Comparison of ENCODE assay signal across 8 mouse cellular contexts in the genomic region with DNA sequence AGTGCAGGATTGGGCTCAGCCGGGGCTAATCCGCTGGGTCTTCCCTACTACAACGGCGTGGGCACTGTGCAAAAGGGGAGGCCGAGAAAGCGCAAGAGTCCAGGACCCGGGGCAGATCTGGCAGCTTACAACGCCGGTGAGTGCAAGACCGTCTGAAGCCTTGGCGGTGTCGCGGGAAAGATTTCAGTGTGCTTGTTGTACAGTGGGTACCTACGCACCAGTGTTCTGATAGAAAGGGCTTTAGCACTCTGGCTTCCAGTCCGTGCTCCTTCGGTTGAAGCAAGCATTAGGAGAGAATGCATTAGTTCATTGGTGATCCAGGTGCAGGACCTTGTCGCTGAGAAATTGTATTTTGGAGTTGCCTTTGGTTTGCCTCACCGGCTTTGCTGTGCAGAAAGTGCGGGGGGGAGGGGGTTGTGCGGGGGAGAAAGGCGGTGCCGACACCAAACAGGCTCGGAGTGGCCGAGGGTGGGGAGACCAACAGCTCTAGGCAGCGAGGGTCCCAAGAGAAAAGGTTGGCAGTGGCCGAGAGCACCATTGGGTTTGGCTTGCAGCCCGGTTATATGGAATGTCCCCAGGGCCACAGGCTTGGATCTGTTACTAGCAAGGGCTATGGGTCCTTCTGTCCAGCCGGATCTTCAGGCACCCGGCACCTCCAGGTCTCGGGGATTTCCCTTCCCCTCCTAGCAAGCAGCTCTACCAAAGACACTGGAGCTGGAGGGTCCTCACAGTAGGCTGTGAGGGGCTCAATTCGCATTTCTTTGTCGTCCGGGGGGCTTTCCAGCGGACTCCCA. TPM values are rescaled to one million over a fixed set of nuclear protein-coding genes. Genes with fewer than 3 reads are reported as not detected.
DNase-seq lines count a peak whose midpoint lies in the region; ATAC-seq lines count a peak whose summit lies in the region.

No protein-coding gene starts in this region.

- peak; percentile 45 to 51 for DNase-seq in cerebellum, postnatal 10 days
- no peak for DNase-seq in cerebellum, adult 9-10 months
- peak; percentile 66 for DNase-seq in ZHBTc4 (ENCODE audit: low read depth, low spot score)
- DNase-seq in hindbrain, embryonic 11.5 days (ENCODE audit: low spot score): peak; percentile 75
- DNase-seq in kidney, postnatal 36 days: no peak
- DNase-seq in gastrocnemius, postnatal 14 days: no peak
- DNase-seq in kidney, adult 11 months: no peak

- ATAC-seq in hindbrain, embryonic 11.5 days (ENCODE audit: low FRiP score): no peak
- no peak for ATAC-seq in midbrain, embryonic 12.5 days (ENCODE audit: low FRiP score, low read depth)

- peak overlapping the region; percentile 13 for H3K4me2 ChIP-seq in hindbrain, embryonic 11.5 days (replicated peaks; ENCODE audit: low read depth, low read length)
- peak overlapping the region; percentile 68 for H3K4me2 ChIP-seq in midbrain, embryonic 12.5 days (replicated peaks)

- intact Hi-C loops in gastrocnemius, postnatal 14 days (cut with DNase I; ENCODE audit: low total_unique reads): no loop called here

- H3K36me3 ChIP-seq in hindbrain, embryonic 11.5 days (ENCODE audit: control insufficient read depth, insufficient read depth, low read length): no peaks in the 10 kb centered on the region
- no peaks in the 10 kb centered on the region for H3K36me3 ChIP-seq in midbrain, embryonic 12.5 days

- H3K27me3 ChIP-seq in hindbrain, embryonic 11.5 days (ENCODE audit: control insufficient read depth, insufficient read depth, low read length): peaks cover 93% of the 10 kb centered on the region
- H3K27me3 ChIP-seq in midbrain, embryonic 12.5 days: peaks cover 92% of the 10 kb centered on the region

- peak overlapping the region; percentile 16 for H3K4me3 ChIP-seq in hindbrain, embryonic 11.5 days (ENCODE audit: low read depth, low read length)
- H3K4me3 ChIP-seq in midbrain, embryonic 12.5 days: peak overlapping the region; percentile 52

- H3K9ac ChIP-seq in hindbrain, embryonic 11.5 days (ENCODE audit: low read depth, low read length): no peak overlapping the region
- H3K9ac ChIP-seq in midbrain, embryonic 12.5 days (replicated peaks): peak overlapping the region; percentile 71

- H3K4me1 ChIP-seq in hindbrain, embryonic 11.5 days (replicated peaks; ENCODE audit: control insufficient read depth, insufficient read depth, low read length): peaks cover 17% of the 10 kb centered on the region
- H3K4me1 ChIP-seq in midbrain, embryonic 12.5 days: peaks cover 61% of the 10 kb centered on the region

- H3K27ac ChIP-seq in hindbrain, embryonic 11.5 days (ENCODE audit: low read depth, low read length): no peak overlapping the region
- H3K27ac ChIP-seq in midbrain, embryonic 12.5 days (replicated peaks): peak overlapping the region; percentile 92

- under 1% methylated on average over 34 of the region's 34 CpGs for WGBS in hindbrain, embryonic 11.5 days
- WGBS in midbrain, embryonic 12.5 days: under 1% methylated on average over 34 of the region's 34 CpGs

- H3K9me3 ChIP-seq in hindbrain, embryonic 11.5 days (ENCODE audit: control insufficient read depth, low read length): no peaks in the 10 kb centered on the region
- no peaks in the 10 kb centered on the region for H3K9me3 ChIP-seq in midbrain, embryonic 12.5 days

RNA-seq across cellular contexts. Expression of a gene that starts 15.8 kb away (rescaled TPM):
- 21.9 and 24.4 TPM in 2 replicates for polyA plus RNA-seq in hindbrain, embryonic 11.5 days (2014; fragmentation: Nextera tagmentation; extraction: Ambion mirVana)
- polyA plus RNA-seq in midbrain, embryonic 12.5 days (2016; fragmentation: Nextera tagmentation; extraction: Ambion mirVana): 110 and 133 TPM in 2 replicates
- total RNA-seq in gastrocnemius, postnatal 14 days (2021): under 1 TPM; 0.23 to 0.29 TPM

Comparison
In these comparisons a context has a peak if more than half of its experiments do, and no peak if none do; other contexts are left out.
1. DNase-seq: peak in cerebellum, postnatal 10 days (2 of 2), ZHBTc4 (single experiment) and hindbrain, embryonic 11.5 days (single experiment); none in cerebellum, adult 9-10 months (single experiment), kidney, postnatal 36 days (0 of 2), gastrocnemius, postnatal 14 days (single experiment) and kidney, adult 11 months (single experiment).